Mouse (Mus musculus): Measurements from ENCODE around the gene Zbtb7a. TPM values are rescaled to one million over a fixed set of nuclear protein-coding genes. Genes with fewer than 3 reads are reported as not detected.
A peak's percentile ranks its signal among the peaks of the same experiment; 100 is the strongest.

Zbtb7a gene
- polyA plus RNA-seq, 1 experiment from 2014 or later: 31.5 TPM

DNA sequence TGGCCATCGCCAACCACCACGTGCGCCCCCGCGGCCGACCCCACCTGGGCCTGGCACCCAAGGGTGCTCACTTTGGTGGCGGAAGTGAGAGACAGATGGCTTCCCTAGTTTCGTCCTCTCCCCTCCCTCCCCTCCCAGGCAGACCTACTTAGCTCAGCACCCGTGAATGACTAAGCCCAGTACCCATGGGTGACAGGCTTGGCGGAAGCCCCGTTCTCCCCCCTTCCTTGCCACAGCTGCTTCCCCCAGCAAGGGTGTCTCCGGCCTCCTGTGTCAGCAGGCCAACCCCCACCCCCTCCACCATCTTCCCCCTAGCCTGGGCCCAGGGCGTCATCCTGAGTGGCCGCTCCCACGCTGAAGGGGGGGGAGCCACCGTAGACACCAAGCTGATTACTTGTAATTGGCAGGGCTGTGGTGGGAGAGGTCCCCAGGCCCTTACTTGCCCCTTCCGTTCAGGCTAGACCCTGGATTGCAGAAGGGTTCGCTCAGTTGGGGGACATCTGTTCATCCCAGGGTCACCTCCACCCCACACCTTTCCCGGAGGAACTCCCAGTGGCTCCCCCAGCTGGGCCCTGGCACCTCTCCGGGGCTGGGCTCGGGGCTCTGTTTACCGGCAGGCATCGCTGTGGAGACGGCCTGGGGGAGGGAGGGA lies 3.2 kb downstream of the Zbtb7a start:
- no peaks in the 10 kb centered on the region for H3K9me3 ChIP-seq (ENCODE audit: control insufficient read depth, low read length)
- H3K27me3 ChIP-seq (ENCODE audit: control insufficient read depth, insufficient read depth, low read depth, low read length): peaks cover 8% of the 10 kb centered on the region; the same call in 1 of the 2 replicates
- peak overlapping the region; percentile 88 for H3K27ac ChIP-seq (ENCODE audit: low read length)
- no peak for ATAC-seq (ENCODE audit: low read depth)
- H3K4me1 ChIP-seq (replicated peaks; ENCODE audit: control insufficient read depth, insufficient read depth, low read length): peaks cover 57% of the 10 kb centered on the region
- H3K4me2 ChIP-seq (ENCODE audit: low read depth, low read length): peak overlapping the region; percentile 85
- H3K9ac ChIP-seq (ENCODE audit: low read length): peak overlapping the region; percentile 88
- 0% methylated on average over 22 of the region's 24 CpGs for WGBS
- 0 out of 2 replicates have a peak, but pooled peaks cover under 1% of the 10 kb centered on the region for H3K36me3 ChIP-seq (ENCODE audit: control insufficient read depth, insufficient read depth, low read length)
- H3K4me3 ChIP-seq (ENCODE audit: low read length): peak overlapping the region; percentile 91

DNA sequence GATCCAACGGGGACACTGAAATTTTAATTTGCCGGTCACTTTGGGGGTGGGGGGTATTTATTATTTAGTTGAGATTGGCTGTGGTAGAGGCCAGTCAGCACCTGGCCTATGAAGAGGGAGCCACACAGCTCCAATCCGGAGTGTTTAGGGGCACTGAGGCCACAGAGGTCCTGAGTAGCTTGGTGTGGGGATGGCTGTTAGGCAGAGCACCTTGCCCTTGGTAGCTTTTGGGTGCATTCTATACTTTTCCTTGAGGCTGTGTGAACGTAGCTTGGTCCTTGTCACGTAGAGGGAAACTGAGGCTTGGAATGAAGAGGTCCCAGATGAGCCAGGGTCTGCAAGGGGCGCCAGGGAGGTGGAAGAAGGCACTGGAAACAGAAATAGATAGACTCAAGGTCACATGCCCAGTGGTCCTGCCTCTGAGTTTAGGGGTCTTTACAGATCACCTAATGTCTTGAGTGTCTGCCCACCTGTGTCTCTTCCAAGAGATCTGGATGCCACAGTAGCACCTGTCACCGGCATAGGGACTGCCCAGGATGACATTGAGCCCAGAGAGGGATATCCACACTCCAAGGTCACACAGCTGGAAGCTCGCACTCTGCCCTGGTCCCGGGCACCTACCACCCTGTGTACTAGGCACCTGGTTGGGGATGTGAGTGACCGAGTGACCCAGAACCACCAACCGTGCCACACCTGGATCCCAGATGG lies 4.0 kb downstream of the Zbtb7a start:
- H3K4me3 ChIP-seq (ENCODE audit: low read length): peak overlapping the region; percentile 91
- H3K9ac ChIP-seq (ENCODE audit: low read length): peak overlapping the region; percentile 88
- peak overlapping the region; percentile 88 for H3K27ac ChIP-seq (ENCODE audit: low read length)
- H3K4me1 ChIP-seq (replicated peaks; ENCODE audit: control insufficient read depth, insufficient read depth, low read length): peaks cover 55% of the 10 kb centered on the region
- ATAC-seq (ENCODE audit: low read depth): no peak
- peaks cover 5% of the 10 kb centered on the region for H3K36me3 ChIP-seq (ENCODE audit: control insufficient read depth, insufficient read depth, low read length)
- no peaks in the 10 kb centered on the region for H3K9me3 ChIP-seq (ENCODE audit: control insufficient read depth, low read length)
- peak overlapping the region; percentile 85 for H3K4me2 ChIP-seq (ENCODE audit: low read depth, low read length)
- WGBS: 55% methylated on average over 11 of the region's 11 CpGs
- peaks cover 8% of the 10 kb centered on the region; the same call in 1 of the 2 replicates for H3K27me3 ChIP-seq (ENCODE audit: control insufficient read depth, insufficient read depth, low read depth, low read length)

DNA sequence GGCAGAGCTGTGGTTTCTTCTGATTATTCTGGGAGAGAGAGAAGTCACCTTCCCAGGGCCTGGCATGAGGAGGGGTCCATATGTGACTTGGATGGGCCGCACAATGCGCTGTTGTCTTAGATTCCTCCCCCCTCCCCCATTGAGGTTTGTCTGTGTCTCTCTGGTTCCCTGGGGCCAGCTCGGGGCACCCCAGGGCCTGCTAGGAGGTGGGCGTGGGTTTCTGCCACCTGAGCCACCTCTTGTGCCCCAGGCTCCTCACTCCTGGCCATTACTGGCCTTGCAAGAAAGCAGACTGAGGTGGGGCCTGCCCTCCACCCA lies 4.5 kb downstream of the Zbtb7a start:
- no peaks in the 10 kb centered on the region for H3K9me3 ChIP-seq (ENCODE audit: control insufficient read depth, low read length)
- no peak overlapping the region for H3K27ac ChIP-seq (ENCODE audit: low read length)
- peaks cover 50% of the 10 kb centered on the region for H3K4me1 ChIP-seq (replicated peaks; ENCODE audit: control insufficient read depth, insufficient read depth, low read length)
- peaks cover 3% of the 10 kb centered on the region; the same call in 1 of the 2 replicates for H3K27me3 ChIP-seq (ENCODE audit: control insufficient read depth, insufficient read depth, low read depth, low read length)
- peak overlapping the region; percentile 55 for H3K9ac ChIP-seq (ENCODE audit: low read length)
- ATAC-seq (ENCODE audit: low read depth): no peak
- H3K4me3 ChIP-seq (ENCODE audit: low read length): peak overlapping the region; percentile 2; the same call in 1 of the 2 replicates
- WGBS: 67% methylated on average over 4 of the region's 4 CpGs
- H3K4me2 ChIP-seq (ENCODE audit: low read depth, low read length): peak overlapping the region; percentile 50
- H3K36me3 ChIP-seq (ENCODE audit: control insufficient read depth, insufficient read depth, low read length): peaks cover 10% of the 10 kb centered on the region

DNA sequence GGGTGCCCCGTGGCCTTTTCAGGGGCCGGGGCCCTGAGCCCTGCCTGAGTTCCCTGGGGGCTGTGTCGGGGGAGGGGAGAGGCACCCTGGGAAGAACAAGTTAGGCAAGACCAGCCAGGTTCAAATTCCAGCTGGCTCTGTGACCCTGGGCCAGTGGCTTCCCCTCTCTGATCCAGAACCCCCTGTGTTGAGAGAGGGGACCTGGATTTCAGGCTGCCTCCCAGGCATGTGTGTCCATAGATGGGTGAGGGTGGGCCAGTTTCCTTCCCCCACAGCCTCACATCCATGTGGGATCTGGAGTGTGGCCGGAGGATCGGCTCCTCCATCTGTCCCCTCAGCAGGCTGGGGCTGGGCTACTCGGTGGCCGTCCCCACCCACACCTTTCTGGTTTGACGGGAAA lies 5.0 kb downstream of the Zbtb7a start:
- ATAC-seq (ENCODE audit: low read depth): no peak
- Histone ChIP-seq H3K4me1 (replicated peaks; ENCODE audit: control insufficient read depth, insufficient read depth, low read length) (peaks cover 48% of the 10 kb centered on the region), H3K9me3 (ENCODE audit: control insufficient read depth, low read length) (no peaks in the 10 kb centered on the region), H3K27me3 (ENCODE audit: control insufficient read depth, insufficient read depth, low read depth, low read length) (peaks cover 3% of the 10 kb centered on the region; the same call in 1 of the 2 replicates), H3K4me3 (ENCODE audit: low read length) (peak overlapping the region; percentile 21), H3K9ac (ENCODE audit: low read length) (peak overlapping the region; percentile 55), H3K36me3 (ENCODE audit: control insufficient read depth, insufficient read depth, low read length) (peaks cover 16% of the 10 kb centered on the region), H3K27ac (ENCODE audit: low read length) (peak overlapping the region; percentile 7; the same call in 1 of the 2 replicates), H3K4me2 (ENCODE audit: low read depth, low read length) (peak overlapping the region; percentile 50)
- WGBS: 29% methylated on average over 8 of the region's 8 CpGs

DNA sequence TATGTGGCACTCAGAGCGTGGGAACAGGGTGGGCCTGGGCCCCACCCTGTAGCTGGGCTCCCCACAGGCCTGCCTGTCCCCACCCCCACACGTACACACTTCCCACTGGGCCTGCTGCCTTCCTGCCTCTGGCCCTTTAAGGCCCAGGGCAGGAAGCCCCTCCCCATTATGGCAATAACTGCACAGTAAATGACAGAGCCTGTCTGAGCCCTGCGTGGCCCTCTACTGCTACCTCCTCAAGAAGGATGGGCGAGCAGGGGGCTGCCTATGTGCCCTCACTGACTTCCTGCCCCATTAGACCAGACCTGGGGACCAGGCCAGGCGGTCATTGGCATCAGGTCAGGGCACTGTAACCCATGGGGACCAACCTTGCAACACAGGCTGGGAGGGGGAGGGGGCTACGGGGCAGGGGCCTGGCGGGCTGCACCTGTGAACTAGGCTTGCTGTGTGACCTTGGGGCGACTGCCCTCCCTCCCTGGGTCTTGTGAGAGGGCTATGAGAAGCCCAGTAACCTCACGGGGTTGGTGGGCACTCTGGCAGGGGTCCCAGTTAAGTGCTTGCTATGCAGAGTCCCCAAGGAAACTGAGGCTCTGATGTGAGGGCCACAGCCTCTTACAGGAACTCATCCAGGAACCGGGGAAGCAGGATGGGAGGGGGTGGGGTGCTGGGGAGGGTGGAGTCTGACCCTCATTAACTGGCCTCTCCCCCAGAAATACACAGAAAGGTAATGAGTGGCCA lies 5.9 kb downstream of the Zbtb7a start:
- Histone ChIP-seq H3K4me1 (replicated peaks; ENCODE audit: control insufficient read depth, insufficient read depth, low read length) (peaks cover 41% of the 10 kb centered on the region), H3K4me2 (ENCODE audit: low read depth, low read length) (peak overlapping the region; percentile 50), H3K9me3 (ENCODE audit: control insufficient read depth, low read length) (no peaks in the 10 kb centered on the region), H3K27ac (ENCODE audit: low read length) (peak overlapping the region; percentile 44; the same call in 1 of the 2 replicates), H3K4me3 (ENCODE audit: low read length) (peak overlapping the region; percentile 21), H3K9ac (ENCODE audit: low read length) (peak overlapping the region; percentile 55), H3K27me3 (ENCODE audit: control insufficient read depth, insufficient read depth, low read depth, low read length) (no peaks in the 10 kb centered on the region), H3K36me3 (ENCODE audit: control insufficient read depth, insufficient read depth, low read length) (peaks cover 24% of the 10 kb centered on the region)
- 37% methylated on average over 10 of the region's 10 CpGs for WGBS
- no peak for ATAC-seq (ENCODE audit: low read depth)

DNA sequence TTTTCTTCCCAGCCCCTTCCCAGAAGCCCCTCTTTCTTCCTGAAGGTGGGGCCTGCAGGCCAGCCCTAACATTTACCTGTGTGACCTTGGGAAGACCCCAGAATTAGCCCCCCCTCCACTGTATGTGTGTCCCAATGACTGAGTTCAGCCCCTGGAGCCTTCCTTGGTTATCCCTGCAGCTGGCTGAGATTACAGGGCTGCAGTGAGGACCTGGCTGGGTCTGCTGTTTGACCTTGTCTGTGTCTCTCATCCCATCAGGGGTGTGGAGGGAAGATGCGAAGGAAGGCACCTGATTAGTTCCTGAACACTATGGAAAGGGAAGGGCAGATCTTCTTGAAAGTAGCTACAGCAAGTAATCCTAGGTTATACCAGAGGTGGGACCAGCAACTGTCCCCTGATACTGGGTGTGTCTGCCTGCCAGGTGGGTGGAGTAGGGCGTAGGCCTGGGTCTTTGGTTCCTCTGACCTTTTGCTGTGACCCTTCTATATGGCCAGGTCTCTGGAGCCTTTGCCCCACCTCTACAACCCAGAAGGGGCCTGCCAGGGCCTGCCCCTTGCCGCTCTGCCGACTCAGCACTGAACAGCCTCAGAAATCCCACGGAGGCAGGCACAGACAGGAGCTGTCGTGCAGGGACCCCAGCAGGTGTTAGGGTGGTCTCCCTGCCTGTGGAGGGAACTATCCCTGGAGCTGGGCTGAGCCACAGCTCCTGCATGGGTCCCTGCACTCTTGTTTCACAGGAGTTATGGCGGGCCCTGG lies 6.6 kb downstream of the Zbtb7a start:
- 80% methylated on average over 7 of the region's 7 CpGs for WGBS
- peaks cover 41% of the 10 kb centered on the region for H3K4me1 ChIP-seq (replicated peaks; ENCODE audit: control insufficient read depth, insufficient read depth, low read length)

DNA sequence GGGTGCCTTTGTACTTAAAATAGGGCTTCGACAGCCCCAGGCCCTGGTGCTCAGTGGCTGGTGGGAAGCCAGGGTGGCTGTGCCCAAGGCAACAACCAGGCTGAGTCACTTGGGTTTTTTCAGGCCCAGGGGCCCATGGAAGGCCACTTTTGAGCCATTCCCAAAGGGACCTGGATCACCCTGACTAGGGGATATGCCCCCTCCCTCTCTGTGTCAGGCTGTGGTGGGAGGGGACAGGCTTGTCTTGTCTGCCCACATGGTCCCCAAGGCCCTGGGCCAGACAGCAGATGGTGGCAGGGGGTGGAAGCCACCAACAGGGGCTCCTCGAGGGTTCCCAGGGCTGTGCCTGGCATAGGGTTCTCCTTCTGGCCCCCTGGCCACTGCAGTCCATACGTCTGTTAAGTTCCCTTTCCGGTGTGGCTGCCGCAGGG lies 7.5 kb downstream of the Zbtb7a start:
- ATAC-seq (ENCODE audit: low read depth): no peak
- no peaks in the 10 kb centered on the region for H3K9me3 ChIP-seq (ENCODE audit: control insufficient read depth, low read length)
- no peak overlapping the region for H3K4me2 ChIP-seq (ENCODE audit: low read depth, low read length)
- no peaks in the 10 kb centered on the region for H3K27me3 ChIP-seq (ENCODE audit: control insufficient read depth, insufficient read depth, low read depth, low read length)
- peaks cover 40% of the 10 kb centered on the region for H3K36me3 ChIP-seq (ENCODE audit: control insufficient read depth, insufficient read depth, low read length)
- H3K4me1 ChIP-seq (replicated peaks; ENCODE audit: control insufficient read depth, insufficient read depth, low read length): peaks cover 41% of the 10 kb centered on the region
- no peak overlapping the region for H3K9ac ChIP-seq (ENCODE audit: low read length)
- no peak overlapping the region for H3K27ac ChIP-seq (ENCODE audit: low read length)
- WGBS: 75% methylated on average over 5 of the region's 5 CpGs
- no peak overlapping the region for H3K4me3 ChIP-seq (ENCODE audit: low read length)

More for the DNA sequence above, 6.6 kb downstream of the Zbtb7a start:
- H3K4me2 ChIP-seq (ENCODE audit: low read depth, low read length): no peak overlapping the region; the same call in 1 of the 2 replicates
- no peak overlapping the region for H3K4me3 ChIP-seq (ENCODE audit: low read length)
- H3K27me3 ChIP-seq (ENCODE audit: control insufficient read depth, insufficient read depth, low read depth, low read length): no peaks in the 10 kb centered on the region
- no peak for ATAC-seq (ENCODE audit: low read depth)
- H3K9ac ChIP-seq (ENCODE audit: low read length): no peak overlapping the region; the same call in 1 of the 2 replicates
- H3K9me3 ChIP-seq (ENCODE audit: control insufficient read depth, low read length): no peaks in the 10 kb centered on the region
- H3K36me3 ChIP-seq (ENCODE audit: control insufficient read depth, insufficient read depth, low read length): peaks cover 32% of the 10 kb centered on the region
- 0 out of 2 replicates have a peak overlapping the region, but pooled peaks have one; percentile 31 for H3K27ac ChIP-seq (ENCODE audit: low read length)

DNA sequence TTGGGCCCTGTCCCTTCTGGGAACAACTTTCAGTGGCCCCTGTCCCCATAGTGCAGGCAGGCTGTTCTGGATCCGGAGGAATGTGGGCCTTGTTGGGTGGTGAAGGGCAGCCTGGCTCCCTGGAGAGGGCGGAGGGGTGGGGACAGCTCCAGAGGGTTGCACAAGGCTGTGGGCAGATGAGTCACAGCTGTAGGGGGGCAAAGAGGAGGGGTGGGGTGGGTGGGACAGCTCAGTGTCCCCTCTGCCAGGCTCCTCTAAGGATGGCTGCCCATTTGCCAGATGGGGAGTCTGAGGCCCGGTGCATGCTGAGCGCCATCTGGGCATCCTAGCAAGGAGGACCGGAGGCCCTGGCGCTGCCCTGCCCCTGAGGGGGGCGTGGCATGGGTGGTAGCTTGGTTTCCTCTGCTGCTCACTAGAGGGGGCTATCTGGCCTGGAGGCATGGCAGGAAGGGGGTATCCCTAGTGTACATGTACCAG lies 8.2 kb downstream of the Zbtb7a start:
- Histone ChIP-seq H3K4me1 (replicated peaks; ENCODE audit: control insufficient read depth, insufficient read depth, low read length) (peaks cover 41% of the 10 kb centered on the region), H3K4me2 (ENCODE audit: low read depth, low read length) (no peak overlapping the region), H3K27ac (ENCODE audit: low read length) (no peak overlapping the region), H3K9ac (ENCODE audit: low read length) (no peak overlapping the region), H3K9me3 (ENCODE audit: control insufficient read depth, low read length) (no peaks in the 10 kb centered on the region), H3K4me3 (ENCODE audit: low read length) (no peak overlapping the region), H3K36me3 (ENCODE audit: control insufficient read depth, insufficient read depth, low read length) (peaks cover 47% of the 10 kb centered on the region), H3K27me3 (ENCODE audit: control insufficient read depth, insufficient read depth, low read depth, low read length) (no peaks in the 10 kb centered on the region)
- no peak for ATAC-seq (ENCODE audit: low read depth)
- 84% methylated on average over 7 of the region's 7 CpGs for WGBS

All from lung, embryonic 16.5 days (tissue).